Mouse (Mus musculus): ENCODE results near the gene Tmem115.
"Not testable (repeated sequence)": the region's sequence is repeated elsewhere in the genome, so short reads cannot be mapped to it uniquely, and the experiment has no call there.

The Tmem115 gene

DNA sequence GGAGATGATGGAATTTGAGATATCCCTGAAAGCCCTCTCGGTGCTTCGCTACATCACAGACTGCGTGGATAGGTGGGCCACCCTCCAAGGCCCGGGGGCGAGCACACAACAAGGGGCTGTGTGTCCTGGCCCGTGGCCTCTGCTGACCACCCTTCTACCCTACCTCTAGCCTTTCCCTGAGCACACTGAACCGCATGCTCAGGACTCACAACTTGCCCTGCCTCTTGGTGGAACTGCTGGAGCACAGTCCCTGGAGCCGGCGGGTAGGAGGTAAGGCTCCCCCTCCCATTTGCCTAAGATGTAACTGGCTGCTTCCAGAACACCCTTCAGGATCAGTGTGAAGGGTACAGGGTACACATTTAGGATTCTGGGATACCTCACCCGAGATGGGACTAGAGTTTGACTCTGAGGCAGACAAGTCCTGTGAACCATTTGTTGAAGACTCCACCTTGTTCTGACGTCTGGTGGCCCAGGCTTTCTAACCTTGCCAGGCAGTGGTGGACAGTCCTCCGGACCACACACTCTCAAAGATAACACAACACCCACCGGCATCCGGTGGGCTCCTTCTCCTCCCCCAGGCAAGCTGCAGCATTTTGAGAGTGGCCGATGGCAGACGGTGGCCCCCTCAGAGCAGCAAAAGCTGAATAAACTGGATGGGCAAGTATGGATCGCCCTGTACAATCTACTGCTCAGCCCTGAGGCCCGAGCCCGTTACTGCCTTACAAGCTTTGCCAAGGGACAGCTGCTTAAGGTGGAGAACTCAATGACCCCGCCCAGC, 15.7 kb downstream of the Tmem115 start:
- no peak for DNase-seq (ENCODE audit: low spot score in 2 of 2)

DNA sequence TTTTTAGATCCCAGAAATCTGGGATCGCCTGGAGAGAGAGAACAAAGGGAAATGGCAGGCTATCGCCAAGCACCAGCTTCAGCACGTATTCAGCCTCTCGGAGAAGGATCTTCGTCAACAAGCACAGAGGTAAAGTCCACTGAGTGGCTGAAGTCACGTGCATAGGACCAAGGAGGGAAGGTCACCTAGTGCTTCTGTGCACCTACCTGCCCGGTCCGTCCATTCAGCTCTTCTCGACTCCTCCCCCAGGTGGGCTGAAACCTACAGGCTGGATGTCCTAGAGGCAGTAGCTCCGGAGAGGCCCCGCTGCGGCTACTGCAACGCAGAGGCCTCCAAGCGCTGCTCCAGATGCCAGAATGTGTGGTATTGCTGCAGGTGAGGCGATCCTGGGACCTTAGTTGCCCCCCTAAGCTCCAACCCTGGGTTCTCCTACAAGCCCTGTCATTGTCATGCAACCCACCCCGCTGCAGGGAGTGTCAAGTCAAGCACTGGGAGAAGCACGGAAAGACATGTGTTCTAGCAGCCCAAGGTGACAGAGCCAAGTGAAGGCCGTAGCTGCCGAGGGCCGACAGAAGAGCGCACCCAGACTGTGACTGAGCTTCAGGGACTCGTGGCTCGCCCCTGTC, 16.9 kb downstream of the Tmem115 start:
- no peak for DNase-seq (ENCODE audit: low spot score in 2 of 2)

- DNase-seq (ENCODE audit: low spot score in 2 of 2) = peak; percentile 39 to 50
Observed at GRCm38 (mm10) chr9:107551117-107551889, 17.6 kb downstream of the Tmem115 start, which contains the start of gene Rassf1. Gene Rassf1 (plus strand): TSS chr9:107551555.

DNA sequence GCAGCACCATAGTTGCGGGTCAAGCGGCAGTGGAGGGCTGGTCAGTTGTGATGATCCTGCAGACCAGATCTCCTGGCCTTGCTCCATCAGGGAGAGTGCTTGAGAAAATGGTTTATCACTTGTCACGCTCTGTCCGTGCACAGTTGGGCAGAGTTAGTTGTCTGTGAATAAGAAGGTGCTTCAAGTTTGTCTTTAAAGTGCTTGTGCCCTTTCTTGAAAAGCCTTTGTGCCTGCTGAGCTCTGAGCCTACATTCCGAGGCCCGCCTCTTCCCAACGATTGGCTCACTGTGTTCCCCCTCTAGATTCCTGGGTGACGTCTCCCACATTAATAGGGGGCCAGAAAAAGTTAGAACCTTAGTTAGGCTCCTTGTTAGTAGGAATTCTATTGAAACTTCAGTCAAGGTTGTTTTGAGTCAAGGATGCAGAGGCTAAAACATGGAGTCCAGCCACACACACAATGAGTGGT, 18.2 kb downstream of the Tmem115 start:
- no peak for DNase-seq (ENCODE audit: low spot score in 2 of 2)

GRCm38 (mm10) chr9:107552690-107553393, 19.1 kb downstream of the Tmem115 start:
- no peak for DNase-seq (ENCODE audit: low spot score in 2 of 2)

DNA sequence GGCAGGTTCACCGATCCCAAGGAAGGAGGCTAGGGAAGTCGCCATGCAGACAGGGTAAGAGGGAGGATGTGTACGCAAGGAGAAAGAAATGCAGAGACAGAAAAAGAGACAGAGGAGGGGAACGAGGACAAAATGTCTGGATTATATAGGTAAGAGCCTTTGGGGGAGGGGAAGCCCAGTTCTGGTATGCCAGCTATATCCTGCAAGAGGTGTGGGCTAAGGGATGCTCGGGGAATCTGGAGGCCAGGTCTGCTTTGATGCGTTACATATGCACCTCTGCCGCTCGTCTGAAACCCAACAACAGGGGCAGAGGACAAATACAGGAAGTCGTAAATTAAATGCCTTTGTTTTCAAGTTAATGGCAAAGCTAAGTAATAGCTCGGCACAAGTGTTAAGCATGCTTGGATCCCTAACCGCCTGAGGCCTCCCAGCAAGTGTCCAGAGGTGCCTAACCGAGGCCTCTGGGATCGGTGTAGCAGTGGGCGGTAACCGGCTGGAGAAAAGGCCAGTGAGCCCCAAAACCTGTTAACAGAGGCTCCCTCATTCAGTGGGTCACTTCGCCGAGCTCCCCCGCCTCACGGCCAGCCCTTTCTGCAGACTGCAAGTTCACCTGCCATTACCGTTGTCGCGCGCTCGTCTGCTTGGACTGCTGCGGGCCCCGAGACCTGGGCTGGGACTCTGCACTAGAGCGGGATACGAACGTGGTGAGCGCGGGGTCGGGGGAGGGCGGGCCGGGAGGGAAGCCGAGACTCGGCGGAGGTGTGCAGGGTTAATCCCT, 20.0 kb downstream of the Tmem115 start:
- DNase-seq (ENCODE audit: low spot score in 2 of 2) = peak in 1 of 2 experiments; percentile 41

- DNase-seq (ENCODE audit: low spot score in 2 of 2) = peak; percentile 90 to 92
Observed at GRCm38 (mm10) chr9:107554319-107554825, 20.6 kb downstream of the Tmem115 start.

- peak in 1 of 2 experiments; percentile 40 for DNase-seq (ENCODE audit: low spot score in 2 of 2)
Observed at GRCm38 (mm10) chr9:107555031-107555457, 21.3 kb downstream of the Tmem115 start.

GRCm38 (mm10) chr9:107555701-107556100, 22.0 kb downstream of the Tmem115 start:
- no peak for DNase-seq (ENCODE audit: low spot score in 2 of 2)

DNA sequence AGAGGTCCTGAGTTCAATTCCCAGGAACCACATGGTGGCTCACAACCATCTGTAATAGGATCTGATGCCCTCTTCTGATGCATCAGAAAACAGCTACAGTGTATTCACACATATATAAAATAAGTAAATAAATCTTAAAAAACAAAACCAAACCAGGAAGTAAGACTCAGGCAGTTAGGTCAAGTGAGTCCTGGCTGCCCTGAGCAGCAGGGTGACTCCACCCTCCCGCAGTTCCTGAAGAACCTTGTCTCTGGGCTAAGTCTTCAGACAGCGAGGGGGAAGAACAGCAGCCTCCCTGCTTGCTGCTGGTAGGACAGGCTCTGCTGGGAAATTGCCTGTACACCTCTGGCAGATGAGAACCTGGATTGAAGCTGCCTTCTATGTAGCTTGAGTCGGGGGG, 22.6 kb downstream of the Tmem115 start:
- DNase-seq (ENCODE audit: low spot score in 2 of 2) = no peak

GRCm38 (mm10) chr9:107563029-107563581, 29.4 kb downstream of the Tmem115 start, which contains the start of gene Tusc2:
Gene Tusc2 (plus strand): TSS chr9:107563255.
- peak; percentile 83 to 89 for DNase-seq (ENCODE audit: low spot score in 2 of 2)

- not testable (repeated sequence) for DNase-seq (ENCODE audit: low spot score in 2 of 2)
Observed at GRCm38 (mm10) chr9:107565556-107565955, 31.8 kb downstream of the Tmem115 start.

- peak; percentile 81 to 87 for DNase-seq (ENCODE audit: low spot score in 2 of 2)
Observed at GRCm38 (mm10) chr9:107566041-107566709, 32.4 kb downstream of the Tmem115 start.

GRCm38 (mm10) chr9:107566855-107567254, 33.1 kb downstream of the Tmem115 start:
- DNase-seq (ENCODE audit: low spot score in 2 of 2) = no peak

GRCm38 (mm10) chr9:107567702-107568319, 34.1 kb downstream of the Tmem115 start, which contains the start of gene Hyal2:
Gene Hyal2 (plus strand): TSS chr9:107567945.
- DNase-seq (ENCODE audit: low spot score in 2 of 2) = no peak

DNA sequence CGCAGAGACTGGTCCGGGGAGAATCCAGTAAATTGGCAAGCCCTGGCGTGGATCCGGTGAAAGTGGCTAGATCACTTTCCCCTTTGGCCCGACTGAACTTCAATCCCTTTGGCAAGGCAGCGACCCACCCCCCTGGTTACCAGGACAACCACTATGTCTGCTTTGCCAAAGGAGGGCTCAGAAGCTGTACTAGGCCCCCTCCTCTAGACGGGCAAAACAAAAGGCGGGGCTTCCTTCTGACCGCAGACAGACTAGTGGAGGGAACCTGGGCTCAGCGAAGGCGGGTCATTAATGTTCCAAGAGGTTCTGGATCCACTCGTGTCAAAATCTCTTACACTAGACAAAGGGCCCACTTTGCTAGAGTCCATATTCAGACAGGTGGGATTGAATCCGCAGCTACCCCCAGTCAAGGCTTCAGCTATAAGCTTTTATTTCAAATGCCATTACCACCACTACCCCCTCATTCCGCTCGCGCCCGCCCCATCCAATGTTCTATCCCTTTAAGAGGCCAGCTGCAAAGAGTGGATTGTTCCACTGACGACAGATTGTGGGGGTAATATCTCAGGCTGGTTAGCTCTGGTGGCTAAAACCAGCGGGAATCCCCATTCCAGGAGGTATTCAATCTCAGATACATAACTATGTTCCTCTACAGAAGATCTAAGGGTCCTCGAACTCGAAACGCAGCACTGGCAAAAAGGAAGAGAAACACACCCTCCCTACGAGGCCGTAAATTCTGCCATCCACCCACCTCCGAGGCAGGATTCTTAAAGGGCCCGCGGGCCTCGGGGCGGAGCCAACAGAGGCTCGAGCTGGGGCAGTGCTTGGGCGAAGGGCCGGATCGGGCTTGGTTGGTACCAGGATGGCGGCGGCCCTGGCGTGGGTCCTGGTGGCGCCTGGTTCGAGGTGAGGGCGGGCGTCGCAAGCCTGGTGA, 34.9 kb downstream of the Tmem115 start:
- DNase-seq (ENCODE audit: low spot score in 2 of 2) = peak; percentile 69 to 77

DNA sequence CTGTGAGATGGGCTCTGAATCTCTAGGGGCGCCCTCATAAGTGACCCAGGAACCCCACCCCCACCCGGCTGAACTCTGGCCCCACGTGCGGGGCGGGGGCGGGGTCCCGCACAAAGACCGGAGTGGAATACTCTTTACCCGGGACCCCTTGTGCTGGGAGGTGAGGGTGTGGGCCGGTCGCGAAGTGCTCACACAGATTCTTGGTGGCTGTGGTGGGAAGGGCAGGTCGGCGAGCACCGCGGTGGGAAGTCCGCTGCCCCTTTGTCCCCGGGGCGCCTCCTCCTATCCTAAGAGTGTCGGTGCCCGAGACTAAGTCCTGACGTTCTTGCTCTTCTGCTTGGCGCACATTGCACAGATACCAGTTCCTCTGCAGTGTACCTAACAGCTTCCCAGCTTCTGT, 35.5 kb downstream of the Tmem115 start:
- no peak for DNase-seq (ENCODE audit: low spot score in 2 of 2)

DNA sequence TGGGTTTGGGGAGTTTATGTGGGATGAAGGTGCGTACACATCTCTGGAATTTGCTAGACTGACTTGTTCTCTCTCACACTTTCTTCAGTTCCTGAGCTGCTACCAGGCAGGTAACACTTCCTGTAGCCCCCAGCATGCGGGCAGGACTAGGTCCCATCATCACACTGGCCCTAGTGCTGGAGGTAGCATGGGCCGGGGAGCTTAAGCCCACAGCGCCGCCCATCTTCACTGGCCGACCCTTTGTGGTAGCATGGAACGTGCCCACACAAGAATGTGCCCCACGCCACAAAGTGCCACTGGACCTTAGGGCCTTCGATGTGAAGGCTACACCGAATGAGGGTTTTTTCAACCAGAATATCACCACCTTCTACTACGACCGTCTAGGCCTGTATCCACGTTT, 36.3 kb downstream of the Tmem115 start:
- no peak for DNase-seq (ENCODE audit: low spot score in 2 of 2)
